Comparison of ENCODE assay signal across 29 mouse cellular contexts in the genomic region with DNA sequence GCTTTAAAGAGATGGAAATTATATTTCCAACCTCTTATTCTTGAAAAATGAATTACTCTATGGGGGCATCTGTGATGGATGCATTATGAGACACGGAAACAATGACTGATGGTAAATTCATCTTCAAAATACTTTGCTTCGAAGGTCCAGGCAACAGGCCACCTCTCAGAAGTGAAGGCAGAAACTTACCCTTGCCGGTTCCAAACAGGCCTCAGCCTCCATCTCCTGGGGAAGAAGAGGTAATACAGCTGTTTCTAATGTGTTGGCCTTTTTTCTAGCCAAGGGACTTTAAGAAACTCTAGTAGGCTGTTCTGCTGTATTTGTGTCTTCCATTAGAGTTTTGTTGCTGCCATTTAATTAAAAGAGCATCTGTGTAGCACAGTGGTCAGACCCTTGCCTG. TPM values are rescaled to one million over a fixed set of nuclear protein-coding genes. Genes with fewer than 3 reads are reported as not detected.
DNase-seq lines count a peak whose midpoint lies in the region; ATAC-seq and TF ChIP-seq lines count a peak whose summit lies in the region.
"Had no signal": no experiment of that assay in that cellular context is flagged by ENCODE, and none has a peak within 500 bp of the region (broad histone marks: within the 10 kb centered on the region; RNA-seq: fewer than 3 reads in every experiment).

No protein-coding gene starts in this region.

- H3K27me3 ChIP-seq in hindbrain, postnatal 0 days (ENCODE audit: insufficient read depth, low read length): no peaks in the 10 kb centered on the region
- no peaks in the 10 kb centered on the region for H3K27me3 ChIP-seq in hindbrain, embryonic 13.5 days
- no peaks in the 10 kb centered on the region for H3K27me3 ChIP-seq in lung, embryonic 14.5 days (ENCODE audit: insufficient read depth, low read length)
- no peaks in the 10 kb centered on the region for H3K27me3 ChIP-seq in stomach, postnatal 0 days (ENCODE audit: control insufficient read depth, insufficient read depth, low read length)
- H3K27me3 ChIP-seq: embryonic facial prominence, embryonic 12.5 days; heart, embryonic 13.5 days; limb, embryonic 12.5 days; stomach, embryonic 15.5 days had no signal

- no peak overlapping the region for H3K27ac ChIP-seq in hindbrain, postnatal 0 days
- H3K27ac ChIP-seq in hindbrain, embryonic 13.5 days: no peak overlapping the region
- no peak overlapping the region for H3K27ac ChIP-seq in lung, embryonic 14.5 days (ENCODE audit: low read depth)
- no peak overlapping the region for H3K27ac ChIP-seq in stomach, postnatal 0 days (replicated peaks)
- H3K27ac ChIP-seq: embryonic facial prominence, embryonic 12.5 days; forebrain, embryonic 15.5 days; heart, embryonic 13.5 days; limb, embryonic 12.5 days; midbrain, embryonic 10.5 days; stomach, embryonic 15.5 days had no signal

- ATAC-seq in hindbrain, postnatal 0 days: no peak
- no peak for ATAC-seq in hindbrain, embryonic 13.5 days (ENCODE audit: low FRiP score)
- ATAC-seq in lung, embryonic 14.5 days (ENCODE audit: insufficient read depth): no peak
- no peak for ATAC-seq in stomach, postnatal 0 days (ENCODE audit: low FRiP score, low TSS enrichment)
- ATAC-seq: hindbrain, embryonic 16.5 days had no signal

- peak; percentile 38 for DNase-seq in hindbrain, postnatal 0 days (ENCODE audit: low spot score)
- DNase-seq in lung, embryonic 14.5 days: peak; percentile 17
- DNase-seq in lung, adult 2 months: no peak
- no peak for DNase-seq in brain, embryonic 14.5 days (ENCODE audit: low read depth)
- DNase-seq in stomach, postnatal 0 days (ENCODE audit: low spot score): no peak
- no peak for DNase-seq in adrenal gland, adult (ENCODE audit: inconsistent age in 2 of 2, low spot score in 1 of 2)
- DNase-seq: adrenal gland, postnatal 36 days; cerebellum, adult 2 months; cerebellum, postnatal 36 days; heart, postnatal 36 days; kidney, adult 18-20 months; kidney, postnatal 10 days; lung, postnatal 4 days; retina, postnatal 1 day; thymus, adult 2 months had no signal

- no peaks in the 10 kb centered on the region for H3K4me1 ChIP-seq in hindbrain, postnatal 0 days (ENCODE audit: insufficient read depth, low read length)
- no peaks in the 10 kb centered on the region for H3K4me1 ChIP-seq in hindbrain, embryonic 13.5 days (replicated peaks)
- no peaks in the 10 kb centered on the region for H3K4me1 ChIP-seq in lung, embryonic 14.5 days (ENCODE audit: insufficient read depth)
- H3K4me1 ChIP-seq in lung, adult 2 months (ENCODE audit: control insufficient read depth, insufficient read depth, low read length): no peaks in the 10 kb centered on the region; the same call in 1 of the 2 replicates
- no peaks in the 10 kb centered on the region for H3K4me1 ChIP-seq in stomach, postnatal 0 days (replicated peaks; ENCODE audit: control insufficient read depth, insufficient read depth)
- H3K4me1 ChIP-seq: embryonic facial prominence, embryonic 12.5 days; forebrain, embryonic 15.5 days; limb, embryonic 12.5 days; midbrain, embryonic 10.5 days; stomach, embryonic 15.5 days had no signal

- TF ChIP-seq CTCF in hindbrain, postnatal 0 days (IDR thresholded peaks at IDR 0.05; ENCODE audit: low read depth): peak; percentile 57
- no peak; the same call in 1 of the 2 replicates for TF ChIP-seq CTCF in lung, embryonic 14.5 days (IDR thresholded peaks at IDR 0.05; ENCODE audit: low read depth)
- no peak for TF ChIP-seq CTCF in lung, adult 2 months (IDR thresholded peaks at IDR 0.05; ENCODE audit: insufficient read depth, low read length)
- TF ChIP-seq CTCF in brain, embryonic 14.5 days (IDR thresholded peaks at IDR 0.05; ENCODE audit: borderline replicate concordance, extremely low read depth, insufficient read depth, insufficient read length): peak; percentile 17; the same call in 1 of the 2 replicates
- TF ChIP-seq CTCF in stomach, postnatal 0 days (IDR thresholded peaks at IDR 0.05; ENCODE audit: low read depth): peak; percentile 57

- no peak for TF ChIP-seq POLR2A in lung, adult 2 months (IDR thresholded peaks at IDR 0.05; ENCODE audit: borderline replicate concordance, extremely low read depth, low read depth, low read length)
- no peak for TF ChIP-seq POLR2A in brain, embryonic 14.5 days (IDR thresholded peaks at IDR 0.05; ENCODE audit: borderline replicate concordance, extremely low read depth, insufficient read depth, insufficient read length, poor library complexity, severe bottlenecking)

- no peak overlapping the region for H3K4me2 ChIP-seq in hindbrain, postnatal 0 days (ENCODE audit: low read depth, low read length)
- no peak overlapping the region for H3K4me2 ChIP-seq in hindbrain, embryonic 13.5 days
- H3K4me2 ChIP-seq in lung, embryonic 14.5 days: no peak overlapping the region
- no peak overlapping the region for H3K4me2 ChIP-seq in stomach, postnatal 0 days (replicated peaks; ENCODE audit: low read depth)
- H3K4me2 ChIP-seq: embryonic facial prominence, embryonic 12.5 days; forebrain, embryonic 15.5 days; heart, embryonic 13.5 days; limb, embryonic 12.5 days; stomach, embryonic 15.5 days had no signal

- TF ChIP-seq EP300 in stomach, postnatal 0 days (optimal IDR thresholded peaks at IDR 0.05): no peak

- no peak overlapping the region for H3K4me3 ChIP-seq in hindbrain, postnatal 0 days (ENCODE audit: low read length)
- no peak overlapping the region for H3K4me3 ChIP-seq in hindbrain, embryonic 13.5 days
- H3K4me3 ChIP-seq in lung, embryonic 14.5 days (ENCODE audit: low read depth, low read length): no peak overlapping the region
- no peak overlapping the region for H3K4me3 ChIP-seq in lung, adult 2 months (replicated peaks; ENCODE audit: extremely low read depth, low read depth, low read length)
- H3K4me3 ChIP-seq in stomach, postnatal 0 days (ENCODE audit: low read depth, low read length): no peak overlapping the region
- H3K4me3 ChIP-seq: embryonic facial prominence, embryonic 12.5 days; forebrain, embryonic 15.5 days; heart, embryonic 13.5 days; limb, embryonic 12.5 days; midbrain, embryonic 10.5 days; stomach, embryonic 15.5 days had no signal

- no peaks in the 10 kb centered on the region for H3K36me3 ChIP-seq in hindbrain, postnatal 0 days (ENCODE audit: insufficient read depth, low read length)
- H3K36me3 ChIP-seq in hindbrain, embryonic 13.5 days: no peaks in the 10 kb centered on the region
- no peaks in the 10 kb centered on the region for H3K36me3 ChIP-seq in lung, embryonic 14.5 days (ENCODE audit: insufficient read depth)
- no peaks in the 10 kb centered on the region for H3K36me3 ChIP-seq in stomach, postnatal 0 days (ENCODE audit: control insufficient read depth, insufficient read depth, low read length)
- H3K36me3 ChIP-seq: embryonic facial prominence, embryonic 12.5 days; forebrain, embryonic 15.5 days; heart, embryonic 13.5 days; limb, embryonic 12.5 days; midbrain, embryonic 10.5 days; stomach, embryonic 15.5 days had no signal

- 71% methylated on average over 3 of the region's 3 CpGs for WGBS in hindbrain, postnatal 0 days
- WGBS in hindbrain, embryonic 13.5 days: 78% methylated on average over 3 of the region's 3 CpGs
- 60% methylated on average over 3 of the region's 3 CpGs for WGBS in lung, embryonic 14.5 days
- 64% methylated on average over 3 of the region's 3 CpGs for WGBS in lung, adult 2 months
- WGBS in stomach, postnatal 0 days: 48% methylated on average over 3 of the region's 3 CpGs

- H3K9me3 ChIP-seq in hindbrain, postnatal 0 days (ENCODE audit: low read length): no peaks in the 10 kb centered on the region
- no peaks in the 10 kb centered on the region for H3K9me3 ChIP-seq in hindbrain, embryonic 13.5 days
- no peaks in the 10 kb centered on the region for H3K9me3 ChIP-seq in lung, embryonic 14.5 days (ENCODE audit: low read depth, low read length)
- H3K9me3 ChIP-seq in stomach, postnatal 0 days (ENCODE audit: control insufficient read depth, low read length): no peaks in the 10 kb centered on the region
- H3K9me3 ChIP-seq: embryonic facial prominence, embryonic 12.5 days; forebrain, embryonic 15.5 days; heart, embryonic 13.5 days; limb, embryonic 12.5 days; midbrain, embryonic 10.5 days; stomach, embryonic 15.5 days had no signal

- no peak overlapping the region for H3K9ac ChIP-seq in hindbrain, postnatal 0 days (replicated peaks; ENCODE audit: low read length)
- H3K9ac ChIP-seq in hindbrain, embryonic 13.5 days: no peak overlapping the region
- no peak overlapping the region for H3K9ac ChIP-seq in lung, embryonic 14.5 days
- no peak overlapping the region for H3K9ac ChIP-seq in stomach, postnatal 0 days (ENCODE audit: low read length)
- H3K9ac ChIP-seq: embryonic facial prominence, embryonic 12.5 days; forebrain, embryonic 15.5 days; heart, embryonic 13.5 days; limb, embryonic 12.5 days; stomach, embryonic 15.5 days had no signal

RNA-seq across cellular contexts. Expression of a gene that starts 11.3 kb away (rescaled TPM):
- total RNA-seq in hindbrain, postnatal 0 days (2014; rRNA removed): 0.78 TPM in 1 of 2 replicates, not detected in the other
- polyA plus RNA-seq in hindbrain, postnatal 0 days (2015; fragmentation: Nextera tagmentation; extraction: Ambion mirVana): 3.6 and 5.2 TPM in 2 replicates
- polyA plus RNA-seq in hindbrain, embryonic 13.5 days (2015; fragmentation: Nextera tagmentation; extraction: Ambion mirVana): 12.8 and 20.7 TPM in 2 replicates
- polyA plus RNA-seq in lung, embryonic 14.5 days (2014; fragmentation: Nextera tagmentation; extraction: Ambion mirVana): not detected in 2 replicates
- polyA plus RNA-seq in lung, adult 2 months (2012; rRNA removed): not detected in 2 replicates
- 0.26 TPM in 1 of 2 replicates, not detected in the other for polyA plus RNA-seq in brain, embryonic 14.5 days (2012; rRNA removed)
- not detected in 2 replicates for polyA plus RNA-seq in stomach, postnatal 0 days (2015; fragmentation: Nextera tagmentation; extraction: Ambion mirVana)
- total RNA-seq: adrenal gland, postnatal 36 days; G1E; gastrocnemius, postnatal 4 days; heart, postnatal 36 days; layer of hippocampus, adult 8-10 months; left cerebral cortex, adult 8-10 months; monocyte, adult 5-6 weeks had no signal
- polyA plus RNA-seq: cerebellum, adult 2 months; embryonic facial prominence, embryonic 12.5 days; forebrain, embryonic 15.5 days; G1E; heart, embryonic 13.5 days; limb, embryonic 12.5 days; liver, embryonic 16.5 days; midbrain, embryonic 10.5 days had no signal

RNA-seq across cellular contexts. Expression of a gene that starts 40.3 kb away (rescaled TPM):
- total RNA-seq in hindbrain, postnatal 0 days (2014; rRNA removed): 0.52 and 2.7 TPM in 2 replicates
- 1.9 and 2.6 TPM in 2 replicates for polyA plus RNA-seq in hindbrain, postnatal 0 days (2015; fragmentation: Nextera tagmentation; extraction: Ambion mirVana)
- 1.5 and 1.8 TPM in 2 replicates for polyA plus RNA-seq in hindbrain, embryonic 13.5 days (2015; fragmentation: Nextera tagmentation; extraction: Ambion mirVana)
- polyA plus RNA-seq in lung, embryonic 14.5 days (2014; fragmentation: Nextera tagmentation; extraction: Ambion mirVana): 2.5 and 4.0 TPM in 2 replicates
- 7.0 and 9.1 TPM in 2 replicates for polyA plus RNA-seq in lung, adult 2 months (2012; rRNA removed)
- polyA plus RNA-seq in brain, embryonic 14.5 days (2012; rRNA removed): 1.5 and 2.1 TPM in 2 replicates
- 1.2 and 1.5 TPM in 2 replicates for polyA plus RNA-seq in stomach, postnatal 0 days (2015; fragmentation: Nextera tagmentation; extraction: Ambion mirVana)

Comparison
In these comparisons a context has a peak if more than half of its experiments do, and no peak if none do; other contexts are left out.
1. DNase-seq: peak in hindbrain, postnatal 0 days (single experiment) and lung, embryonic 14.5 days (single experiment); none in lung, adult 2 months (single experiment), brain, embryonic 14.5 days (single experiment), stomach, postnatal 0 days (single experiment) and adrenal gland, adult (0 of 2).
2. CTCF ChIP-seq: peak in hindbrain, postnatal 0 days (single experiment), brain, embryonic 14.5 days (single experiment) and stomach, postnatal 0 days (single experiment); none in lung, embryonic 14.5 days (single experiment) and lung, adult 2 months (single experiment).